Mouse (Mus musculus): ENCODE measurements around the gene Tff1. TPM values are rescaled to one million over a fixed set of nuclear protein-coding genes. Genes with fewer than 3 reads are reported as not detected.

Gene Tff1
- polyA plus RNA-seq, 1 experiment from 2014 or later = not detected

Other genes starting within 250 kb of the Tff1 start
- 0.43 and 0.65 TPM in 2 replicates for gene Umodl1, start 210.6 kb downstream of the Tff1 start, polyA plus RNA-seq (2014; fragmentation: Nextera tagmentation; extraction: Ambion mirVana)
- 10.5 and 11.9 TPM in 2 replicates for gene Abcg1, start 107.6 kb downstream of the Tff1 start, polyA plus RNA-seq (2014; fragmentation: Nextera tagmentation; extraction: Ambion mirVana)
- not detected in 2 replicates for gene Tff3, start 35.6 kb downstream of the Tff1 start, polyA plus RNA-seq (2014; fragmentation: Nextera tagmentation; extraction: Ambion mirVana)
- gene Tff2, start 21.0 kb downstream of the Tff1 start, polyA plus RNA-seq (2014; fragmentation: Nextera tagmentation; extraction: Ambion mirVana) = not detected in 2 replicates
- 0.14 and 0.21 TPM in 2 replicates for gene Tmprss3, start 33.7 kb upstream of the Tff1 start, polyA plus RNA-seq (2014; fragmentation: Nextera tagmentation; extraction: Ambion mirVana)
- gene Ubash3a, start 42.6 kb upstream of the Tff1 start, polyA plus RNA-seq (2014; fragmentation: Nextera tagmentation; extraction: Ambion mirVana) = 0.25 and 0.56 TPM in 2 replicates
- 2.8 and 7.8 TPM in 2 replicates for gene Rsph1, start 112.1 kb upstream of the Tff1 start, polyA plus RNA-seq (2014; fragmentation: Nextera tagmentation; extraction: Ambion mirVana)
- gene Slc37a1, start 121.5 kb upstream of the Tff1 start, polyA plus RNA-seq (2014; fragmentation: Nextera tagmentation; extraction: Ambion mirVana) = 3.2 TPM in 2 replicates
- 14.5 and 18.7 TPM in 2 replicates for gene Pde9a, start 220.9 kb upstream of the Tff1 start, polyA plus RNA-seq (2014; fragmentation: Nextera tagmentation; extraction: Ambion mirVana)